Mouse (Mus musculus): ENCODE measurements around the gene Ndufs5.

Ndufs5 gene

GRCm38 (mm10) chr4:123687025-123687781 lies 30.8 kb downstream of the Ndufs5 start:
- no peak for DNase-seq (ENCODE audit: low read depth, low spot score)

GRCm38 (mm10) chr4:123686368-123687024 lies 31.5 kb downstream of the Ndufs5 start:
- no peak for DNase-seq (ENCODE audit: low read depth, low spot score)

- no peak for DNase-seq (ENCODE audit: low read depth, low spot score)
Measured at GRCm38 (mm10) chr4:123685506-123686242, 32.3 kb downstream of the Ndufs5 start.

DNA sequence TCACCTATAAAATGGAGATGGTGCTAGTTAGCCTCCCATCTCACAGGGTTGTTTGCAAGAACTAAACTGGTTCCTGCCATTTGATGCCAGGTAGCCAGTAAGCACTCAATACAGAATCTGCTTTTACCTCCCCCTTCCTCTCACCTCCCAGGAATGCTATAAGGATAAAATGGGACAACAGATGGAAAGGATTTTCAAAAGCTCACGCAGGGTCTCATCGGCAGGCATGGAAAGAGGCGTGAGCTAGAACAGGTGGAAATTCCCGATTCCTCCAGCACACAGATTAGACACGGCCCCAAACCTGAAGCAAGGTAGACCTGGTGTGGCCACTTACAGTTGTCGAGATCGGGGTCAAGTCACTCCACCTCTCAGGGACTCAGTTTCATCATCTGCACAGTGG lies 33.0 kb downstream of the Ndufs5 start:
- DNase-seq (ENCODE audit: low read depth, low spot score): no peak

- DNase-seq (ENCODE audit: low read depth, low spot score): no peak
Measured at GRCm38 (mm10) chr4:123684260-123684659, 33.7 kb downstream of the Ndufs5 start, which contains the start of gene Macf1. Gene Macf1, minus strand, starts transcription at chr4:123684360.

GRCm38 (mm10) chr4:123682291-123682690 lies 35.7 kb downstream of the Ndufs5 start:
- DNase-seq (ENCODE audit: low read depth, low spot score): no peak

- DNase-seq (ENCODE audit: low read depth, low spot score): no peak
Measured at GRCm38 (mm10) chr4:123680962-123681361, 37.0 kb downstream of the Ndufs5 start.

GRCm38 (mm10) chr4:123677060-123677804 lies 40.8 kb downstream of the Ndufs5 start:
- no peak for DNase-seq (ENCODE audit: low read depth, low spot score)

DNA sequence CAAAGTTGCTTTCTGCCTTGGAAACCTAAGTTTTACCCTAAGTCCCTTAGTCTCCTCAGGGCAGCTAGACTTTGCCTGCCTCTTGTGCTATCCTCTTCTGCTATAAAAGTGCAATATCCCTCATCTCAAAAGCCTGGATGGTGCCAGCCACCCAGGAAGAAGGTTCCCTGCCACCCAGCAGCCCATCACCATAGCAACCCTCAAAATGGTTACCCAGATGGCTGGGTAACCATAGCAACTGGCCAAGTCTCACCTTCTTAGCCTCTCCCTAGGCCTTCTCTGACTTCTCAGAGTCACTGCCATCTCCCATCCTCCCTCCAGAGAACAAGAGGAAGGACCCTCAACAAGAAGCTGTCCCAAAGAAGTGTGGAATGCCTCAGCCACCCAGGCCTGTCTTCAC lies 47.4 kb downstream of the Ndufs5 start:
- DNase-seq (ENCODE audit: low read depth, low spot score): no peak

DNA sequence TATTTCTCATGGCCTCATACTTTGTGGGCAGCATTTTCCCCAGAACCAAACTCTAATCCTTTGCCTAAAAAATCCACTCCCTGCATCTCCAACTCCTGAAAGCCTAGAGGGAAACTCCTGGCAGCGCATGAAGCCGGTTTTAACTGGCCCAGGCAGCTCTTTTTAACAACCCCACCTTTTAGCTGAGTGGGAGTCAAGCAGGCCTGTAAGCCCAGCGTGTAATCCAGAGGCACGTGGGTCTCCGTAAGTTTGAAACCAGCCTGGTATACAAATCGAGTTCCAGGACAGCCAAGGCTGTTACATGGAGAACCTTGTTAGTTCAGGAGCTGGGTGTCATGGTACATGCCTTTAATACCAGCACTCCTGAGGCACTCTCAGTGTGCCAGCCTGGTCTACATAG lies 48.3 kb downstream of the Ndufs5 start:
- DNase-seq (ENCODE audit: low read depth, low spot score): no peak

DNA sequence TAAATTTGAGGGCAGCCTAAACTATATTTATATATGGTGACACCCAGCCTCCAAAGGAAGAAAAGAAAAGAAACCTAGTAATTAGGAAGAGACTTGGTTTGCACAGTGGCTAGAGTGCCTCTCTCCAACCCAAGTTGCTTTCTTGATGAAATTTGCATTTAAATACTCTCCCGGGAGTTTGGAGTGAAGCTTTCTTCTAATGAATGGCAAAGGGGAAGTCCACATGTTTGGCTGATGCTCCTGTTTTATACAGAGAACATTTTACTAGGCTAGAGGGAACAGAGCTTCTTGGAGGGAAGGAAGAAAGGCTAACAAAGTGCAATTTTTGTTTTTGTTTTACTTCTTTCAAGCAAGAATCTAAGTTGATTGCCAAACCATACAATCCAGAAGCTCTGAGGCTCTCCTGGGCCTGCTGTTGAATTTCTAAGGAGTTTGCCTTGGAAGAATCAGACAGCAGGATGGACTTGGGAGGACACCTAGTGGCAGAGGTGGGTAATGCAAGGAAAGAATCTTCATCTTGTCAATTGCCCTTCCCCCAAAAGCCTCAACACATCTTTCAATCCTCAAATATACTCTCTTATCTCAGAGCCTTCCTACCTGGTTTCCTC lies 50.6 kb downstream of the Ndufs5 start:
- peak; percentile 72 for DNase-seq (ENCODE audit: low read depth, low spot score)

- no peak for DNase-seq (ENCODE audit: low read depth, low spot score)
Measured at GRCm38 (mm10) chr4:123666517-123666916, 51.5 kb downstream of the Ndufs5 start.

- no peak for DNase-seq (ENCODE audit: low read depth, low spot score)
Measured at GRCm38 (mm10) chr4:123665681-123666278, 52.2 kb downstream of the Ndufs5 start.

DNA sequence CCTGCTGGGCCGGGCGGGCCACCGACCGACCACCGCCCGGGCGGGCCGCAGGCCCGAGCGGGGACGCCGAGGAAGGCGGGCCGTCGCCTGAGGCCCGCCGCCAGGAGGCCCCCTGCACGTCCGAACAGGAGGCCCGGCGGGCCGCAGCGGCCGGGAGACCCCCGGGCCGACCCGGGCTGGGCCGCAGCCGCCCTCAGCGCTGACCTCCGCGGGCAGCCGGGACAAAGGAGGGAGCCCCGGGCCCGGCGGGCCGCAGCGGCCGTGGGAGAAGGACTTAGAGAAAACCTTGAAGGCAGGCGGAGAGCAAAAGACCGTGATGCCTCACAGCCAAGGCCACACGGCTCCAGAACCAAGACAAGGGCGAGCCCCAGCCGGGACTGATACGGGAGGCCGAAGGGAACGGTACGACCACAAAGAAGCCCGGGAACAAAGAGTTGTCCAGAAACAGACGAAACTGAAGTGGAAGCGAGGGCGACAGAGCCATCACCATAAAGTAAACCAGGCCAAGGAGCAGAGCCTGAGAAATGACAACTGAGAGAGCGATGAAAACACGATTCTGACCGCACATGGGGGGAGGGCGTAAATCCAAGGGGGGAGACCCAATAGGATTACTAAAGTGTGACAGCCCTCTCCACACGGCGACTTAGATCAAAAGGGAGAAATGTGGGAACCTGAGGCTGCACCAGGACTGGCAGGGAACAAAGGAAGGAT lies 52.9 kb downstream of the Ndufs5 start:
- DNase-seq (ENCODE audit: low read depth, low spot score): no peak

DNA sequence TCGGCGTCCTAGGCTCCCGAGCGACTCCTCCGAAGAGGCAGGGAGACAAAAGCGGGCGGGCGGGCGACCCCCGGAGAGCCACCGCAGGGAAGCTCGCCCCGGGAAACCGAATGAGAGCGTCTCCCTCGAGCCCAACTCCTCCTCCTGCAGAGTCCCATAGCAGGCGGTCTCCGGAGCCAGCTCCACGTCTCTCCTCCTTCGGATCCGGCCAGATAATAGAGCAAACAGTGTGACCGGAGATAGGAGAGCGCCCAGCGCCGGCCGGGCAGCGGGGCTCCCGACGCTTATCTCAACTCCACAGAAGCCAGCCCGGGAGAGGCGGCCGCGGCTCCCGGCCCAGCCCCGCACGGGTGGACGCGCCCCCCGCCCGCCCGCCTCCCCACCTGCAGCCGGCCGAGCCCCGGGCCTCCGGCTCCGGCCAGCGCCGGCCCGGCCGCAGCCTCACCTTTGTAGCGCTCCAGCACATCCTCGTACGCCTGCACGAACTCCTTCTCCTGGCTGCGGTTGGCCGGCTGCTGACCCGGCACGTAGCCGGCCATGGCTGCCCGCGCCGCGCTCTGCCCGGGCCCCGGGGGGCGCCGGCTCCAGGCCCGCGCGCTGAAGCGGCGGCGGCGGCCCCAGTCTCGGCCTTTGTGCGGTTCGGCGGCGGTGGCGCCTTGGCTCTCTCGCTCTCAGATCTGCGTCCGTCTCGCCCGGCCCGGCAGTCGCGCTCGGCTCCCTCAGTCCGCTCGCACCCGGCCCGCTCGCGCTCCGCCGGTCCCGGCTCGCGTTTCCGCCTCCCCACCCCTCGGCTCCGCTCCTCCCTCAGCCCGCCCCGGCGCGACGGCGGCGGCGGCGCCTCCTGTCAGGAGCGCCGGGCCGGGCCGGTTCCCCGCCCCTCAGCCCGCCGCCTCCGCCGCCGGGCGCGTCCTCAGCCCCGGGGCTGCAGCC lies 53.7 kb downstream of the Ndufs5 start:
- DNase-seq (ENCODE audit: low read depth, low spot score): no peak

DNA sequence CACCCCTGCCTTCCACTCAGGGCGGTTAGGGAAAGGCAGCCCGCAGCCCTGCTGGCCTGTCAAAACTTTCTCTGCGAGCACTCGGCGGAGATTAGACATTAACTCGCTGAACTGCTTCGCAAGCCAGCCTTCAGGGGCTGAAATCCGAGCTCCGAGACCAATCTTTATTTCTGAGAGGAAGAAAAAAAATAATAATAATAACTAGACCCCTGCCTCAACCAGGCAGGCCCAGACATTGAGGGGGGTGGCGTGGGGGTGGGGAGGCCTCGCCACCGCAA lies 54.4 kb downstream of the Ndufs5 start:
- DNase-seq (ENCODE audit: low read depth, low spot score): no peak

- no peak for DNase-seq (ENCODE audit: low read depth, low spot score)
Measured at GRCm38 (mm10) chr4:123662914-123663687, 54.9 kb downstream of the Ndufs5 start.

All from embryo, embryonic 11.5 days (tissue).